Mouse (Mus musculus) olfactory bulb, adult 2 months (tissue): ENCODE data around the gene M6pr.

Experiments
- CTCF ChIP-seq: fragments of 200-500 bp; IDR thresholded peaks from 2 replicates; pipeline ENCODE4 v1.5.1; 2012; ENCODE audit warnings: low read depth, mild to moderate bottlenecking, low read length, moderate library complexity; ENCODE audit not compliant: insufficient read depth
- POLR2A ChIP-seq: fragments of 200-500 bp; IDR thresholded peaks from 2 replicates; pipeline ENCODE4 v1.6.1; 2012; ENCODE audit warnings: mild to moderate bottlenecking, low read depth, low read length, moderate library complexity; ENCODE audit not compliant: insufficient read depth

- TF ChIP-seq POLR2A = no peak
- TF ChIP-seq CTCF = no peak
Measured at GRCm38 (mm10) chr6:122294290-122294689, 14.2 kb upstream of the M6pr start.
